1 mouse cellular context compared by ENCODE assay signal in the genomic region with DNA sequence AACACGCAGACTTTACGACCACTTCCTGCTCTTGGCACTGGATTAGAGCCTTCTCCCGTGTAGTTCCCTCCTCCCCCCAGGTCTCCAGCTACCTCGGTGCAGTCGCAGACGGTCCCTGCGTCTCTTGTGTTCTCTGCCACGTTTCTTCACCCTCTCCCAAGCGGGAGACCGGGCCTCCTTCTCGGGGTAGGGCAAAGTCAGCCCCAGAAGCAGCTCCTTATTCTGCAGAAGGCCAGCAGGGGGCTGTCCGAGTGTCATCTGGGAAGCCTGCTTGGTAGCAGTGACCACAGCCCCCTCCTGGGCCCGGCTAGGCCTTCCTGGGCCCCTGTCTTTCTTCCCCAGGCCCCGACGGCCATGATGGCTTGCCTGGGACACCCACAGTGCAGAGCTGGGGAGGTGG.
TF ChIP-seq lines count a peak whose summit lies in the region.

No protein-coding gene starts in this region.

TF ChIP-seq in myocyte, 11 proteins besides CTCF, POLR2A, EP300 and RAD21 (continued from another document):
- no peak for TF ChIP-seq MAX (IDR thresholded peaks at IDR 0.05; ENCODE audit: low read depth)
- no peak for TF ChIP-seq CEBPB (IDR thresholded peaks at IDR 0.05; ENCODE audit: insufficient read depth, poor library complexity, severe bottlenecking)
- no peak for TF ChIP-seq MYOG (IDR thresholded peaks at IDR 0.05; ENCODE audit: control insufficient read depth in 1 of 3, insufficient read depth in 1 of 3, insufficient read length in 2 of 3, low read depth in 2 of 3)
- TF ChIP-seq TCF3 (IDR thresholded peaks at IDR 0.05; ENCODE audit: insufficient read length, low read depth), result no peak
- TF ChIP-seq MYOD1 (IDR thresholded peaks at IDR 0.05; ENCODE audit: control insufficient read depth in 1 of 3, insufficient read length in 2 of 3, low read depth in 2 of 3), result no peak
- no peak for TF ChIP-seq TCF12 (IDR thresholded peaks at IDR 0.05; ENCODE audit: insufficient read depth, poor library complexity, severe bottlenecking)
TF ChIP-seq in myocyte: peak in this region for 0.
